Mouse (Mus musculus): Measurements from ENCODE around the gene Cdc42bpg. TPM values are rescaled to one million over a fixed set of nuclear protein-coding genes. Genes with fewer than 3 reads are reported as not detected.

The Cdc42bpg gene
- total RNA-seq, 2 experiments from 2014 or later, result 0.17 TPM; not detected in 1

DNA sequence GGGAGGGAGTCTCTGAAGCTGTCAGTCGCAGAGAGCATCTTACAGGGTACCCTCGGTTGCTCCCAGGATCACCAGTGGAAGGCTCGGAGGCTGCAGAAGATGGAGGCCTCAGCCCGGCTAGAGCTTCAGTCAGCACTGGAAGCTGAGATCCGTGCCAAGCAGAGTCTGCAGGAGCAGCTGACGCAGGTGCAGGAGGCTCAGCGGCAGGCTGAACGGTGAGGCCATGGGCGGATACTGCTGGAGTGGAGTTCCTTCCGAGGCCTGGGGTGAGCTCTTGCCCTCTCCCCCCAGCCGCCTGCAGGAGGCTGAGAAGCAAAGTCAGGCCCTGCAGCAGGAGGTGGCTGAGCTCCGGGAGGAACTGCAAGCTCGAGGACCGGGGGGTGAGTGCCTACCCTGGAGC lies 9.3 kb downstream of the Cdc42bpg start:
- no peak for ATAC-seq (replicated peaks; ENCODE audit: low FRiP score, poor library complexity, severe bottlenecking)

DNA sequence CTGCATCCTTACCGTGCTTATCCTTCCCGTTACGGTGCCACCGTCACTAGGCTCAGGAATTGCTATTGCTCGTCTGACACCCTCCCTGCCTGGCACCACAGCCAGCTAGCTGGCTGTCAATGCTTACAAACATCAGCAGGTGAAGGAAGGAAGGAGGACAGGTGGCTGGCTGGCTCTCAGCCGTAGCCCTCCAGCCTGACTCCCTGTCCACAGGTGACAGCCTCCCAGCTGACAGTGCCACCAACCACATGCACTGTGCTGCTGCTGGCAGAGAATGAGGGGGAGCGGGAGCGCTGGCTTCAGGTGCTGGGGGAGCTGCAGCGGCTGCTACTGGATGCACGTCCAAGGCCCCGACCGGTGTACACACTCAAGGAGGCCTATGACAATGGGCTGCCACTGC lies 11.9 kb downstream of the Cdc42bpg start:
- ATAC-seq (replicated peaks; ENCODE audit: low FRiP score, poor library complexity, severe bottlenecking), result no peak

DNA sequence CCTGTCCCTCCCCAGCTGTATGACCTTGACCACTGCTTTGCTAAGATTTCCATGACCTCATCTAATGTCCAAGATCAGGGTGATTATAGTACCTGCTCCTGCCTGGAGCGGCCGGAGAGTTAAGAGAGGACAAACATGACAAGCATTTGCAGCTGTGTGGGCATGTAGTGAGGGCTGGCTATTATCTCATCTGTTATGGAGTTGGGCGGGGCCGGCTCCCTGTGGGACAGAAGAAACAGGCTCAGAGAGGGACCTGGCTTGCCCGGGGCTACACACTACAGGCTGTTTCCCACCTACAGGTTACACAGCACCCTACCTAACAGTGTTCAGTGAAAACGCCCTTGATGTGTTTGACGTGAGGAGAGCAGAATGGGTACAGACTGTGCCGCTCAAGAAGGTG lies 15.1 kb downstream of the Cdc42bpg start:
- no peak for ATAC-seq (replicated peaks; ENCODE audit: low FRiP score, poor library complexity, severe bottlenecking)

DNA sequence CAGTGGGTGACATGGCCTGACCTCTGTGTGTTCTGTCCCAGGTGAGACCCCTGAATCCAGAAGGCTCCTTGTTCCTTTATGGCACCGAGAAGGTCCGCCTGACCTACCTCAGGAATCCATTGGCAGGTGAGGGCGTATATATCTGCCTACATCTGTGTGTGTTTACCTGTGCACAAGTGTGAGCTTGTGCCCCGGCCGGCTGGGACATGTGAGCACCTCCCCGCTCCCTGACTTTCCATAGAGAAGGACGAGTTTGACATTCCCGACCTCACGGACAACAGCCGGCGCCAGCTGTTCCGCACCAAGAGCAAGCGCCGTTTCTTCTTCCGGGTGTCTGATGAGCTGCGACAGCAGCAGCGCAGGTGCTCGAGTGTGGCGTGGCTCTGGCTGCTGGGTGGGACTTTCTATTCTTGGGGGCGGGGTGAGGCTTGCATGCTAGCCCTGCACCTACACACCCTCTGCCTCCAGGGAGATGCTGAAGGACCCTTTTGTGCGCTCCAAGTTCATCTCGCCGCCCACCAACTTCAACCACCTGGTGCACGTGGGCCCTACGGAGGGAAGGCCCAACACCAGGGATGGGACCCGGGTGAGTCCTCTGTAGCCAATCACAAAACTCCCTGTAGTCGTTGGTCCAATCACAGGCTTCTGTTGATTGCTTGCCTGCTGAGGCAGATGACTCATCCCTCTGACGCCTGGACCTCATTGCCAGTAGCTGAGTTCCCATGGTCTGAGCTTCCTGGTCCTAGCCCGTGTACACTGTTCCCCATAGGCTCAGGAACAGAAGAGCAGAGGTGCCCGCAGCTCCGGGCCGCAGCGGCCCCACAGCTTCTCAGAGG lies 15.7 kb downstream of the Cdc42bpg start:
- no peak for ATAC-seq (replicated peaks; ENCODE audit: low FRiP score, poor library complexity, severe bottlenecking)

DNA sequence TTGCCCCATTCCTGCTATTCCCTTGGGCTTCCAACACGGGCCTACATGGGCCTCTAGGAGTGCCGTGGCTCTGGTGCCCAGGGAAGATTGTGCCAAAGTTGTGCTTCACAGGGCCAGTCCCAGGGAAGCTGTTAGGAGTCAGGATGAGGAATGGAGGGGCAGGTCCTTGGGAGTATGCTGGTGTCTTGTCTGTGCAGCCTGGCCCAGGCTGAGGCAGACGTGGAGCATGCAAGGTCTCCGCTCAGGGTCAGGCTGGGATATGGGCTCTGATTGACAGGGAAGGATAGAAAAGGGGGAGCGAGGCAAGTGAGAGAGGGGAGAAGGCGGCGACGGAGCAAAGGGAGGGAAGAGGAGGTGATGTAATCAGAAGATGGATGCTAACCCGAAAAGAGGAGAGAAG lies 18.5 kb downstream of the Cdc42bpg start:
- no peak for ATAC-seq (replicated peaks; ENCODE audit: low FRiP score, poor library complexity, severe bottlenecking)

GRCm38 (mm10) chr19:6331178-6331577 lies 24.9 kb downstream of the Cdc42bpg start:
- ATAC-seq (replicated peaks; ENCODE audit: low FRiP score, poor library complexity, severe bottlenecking), result no peak

GRCm38 (mm10) chr19:6331719-6332516 lies 25.7 kb downstream of the Cdc42bpg start:
- 0 out of 2 replicates have a peak, but pooled peaks have one; percentile 49 for ATAC-seq (replicated peaks; ENCODE audit: low FRiP score, poor library complexity, severe bottlenecking)

DNA sequence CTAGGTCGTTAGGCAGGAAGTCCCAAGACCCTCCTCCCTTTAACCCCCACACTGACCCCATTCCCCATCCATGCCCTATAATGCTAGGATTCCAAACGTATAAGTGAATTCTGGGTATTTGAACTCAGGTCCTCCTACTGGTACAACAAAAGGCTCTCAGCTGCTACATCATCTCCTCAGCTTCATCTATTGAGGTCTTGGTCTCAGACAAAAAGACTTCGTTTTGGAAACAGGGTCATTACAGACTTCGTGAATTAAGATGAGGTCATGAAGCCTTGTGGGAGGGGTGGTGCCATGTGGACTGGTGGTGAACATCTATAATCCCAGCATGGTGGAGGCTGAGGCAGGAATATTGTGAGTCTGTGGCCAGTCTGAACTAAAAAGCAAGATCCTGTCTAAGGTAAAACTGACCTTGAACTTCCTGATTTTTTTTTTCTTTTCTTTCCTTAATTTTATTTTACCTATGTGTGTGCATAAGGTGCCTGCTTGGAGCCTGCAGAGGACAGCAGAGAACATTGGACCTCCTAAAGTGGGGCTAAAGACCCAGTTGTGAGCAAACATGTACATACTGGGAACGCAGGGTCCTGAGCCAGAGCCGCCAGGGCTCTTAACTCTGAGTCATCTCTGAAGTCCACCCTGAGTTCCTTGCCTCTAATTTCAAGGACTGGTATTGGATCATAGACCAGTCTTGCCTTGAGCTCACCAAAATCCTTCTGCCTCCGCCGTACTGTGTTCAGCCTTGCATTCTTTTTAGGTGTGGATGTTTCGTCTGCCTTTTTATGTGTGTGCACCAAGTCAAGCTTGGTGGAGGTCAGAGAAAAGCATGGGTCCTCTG lies 27.7 kb downstream of the Cdc42bpg start:
- ATAC-seq (replicated peaks; ENCODE audit: low FRiP score, poor library complexity, severe bottlenecking), result no peak

DNA sequence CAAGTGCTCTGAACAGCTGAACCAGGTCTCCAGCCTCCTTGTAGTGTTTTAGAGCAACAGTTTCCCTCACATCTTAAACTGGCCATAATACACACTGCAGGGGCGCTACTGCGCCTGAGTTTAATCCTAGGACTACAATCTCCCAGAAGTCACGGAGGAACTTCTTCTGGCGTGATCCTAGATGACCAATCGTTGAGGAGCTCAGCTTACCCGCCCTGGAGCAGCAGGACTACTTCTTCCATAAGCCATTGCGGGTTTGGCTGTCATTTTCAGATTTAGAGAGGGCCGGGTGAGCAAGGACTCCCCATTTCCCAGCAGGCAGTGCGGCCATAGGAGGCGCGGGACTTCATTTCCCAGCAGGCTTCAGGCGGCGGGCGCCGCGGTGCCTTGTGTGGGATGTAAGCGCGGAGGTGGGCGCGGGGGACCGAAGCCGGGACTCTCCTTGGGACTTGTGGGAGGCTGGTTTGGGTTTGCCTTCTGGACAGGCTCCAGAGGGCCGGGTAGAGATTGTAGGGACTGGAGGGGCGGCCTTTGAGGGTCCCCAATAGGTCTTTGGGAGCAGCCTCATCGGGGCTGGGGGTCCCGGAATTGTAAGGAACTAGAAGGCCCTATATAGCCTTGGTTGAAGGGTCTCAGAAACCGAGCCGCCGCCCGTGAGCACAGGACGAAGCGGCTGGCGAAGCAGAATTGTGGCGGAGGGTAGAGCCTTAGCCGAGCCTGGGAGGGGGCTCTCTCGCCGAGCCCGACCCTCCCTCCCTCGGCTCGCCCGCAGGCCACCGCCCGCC lies 28.6 kb downstream of the Cdc42bpg start, which contains the start of gene Men1:
Men1 (plus strand) TSS at position 307 of the 785 bp plus-strand sequence.
- peak; percentile 84 for ATAC-seq (replicated peaks; ENCODE audit: low FRiP score, poor library complexity, severe bottlenecking)

- ATAC-seq (replicated peaks; ENCODE audit: low FRiP score, poor library complexity, severe bottlenecking), result 0 out of 2 replicates have a peak, but pooled peaks have one; percentile 19
Measured at GRCm38 (mm10) chr19:6335458-6335827, 29.2 kb downstream of the Cdc42bpg start.

GRCm38 (mm10) chr19:6336920-6337319 lies 30.7 kb downstream of the Cdc42bpg start:
- ATAC-seq (replicated peaks; ENCODE audit: low FRiP score, poor library complexity, severe bottlenecking), result no peak

DNA sequence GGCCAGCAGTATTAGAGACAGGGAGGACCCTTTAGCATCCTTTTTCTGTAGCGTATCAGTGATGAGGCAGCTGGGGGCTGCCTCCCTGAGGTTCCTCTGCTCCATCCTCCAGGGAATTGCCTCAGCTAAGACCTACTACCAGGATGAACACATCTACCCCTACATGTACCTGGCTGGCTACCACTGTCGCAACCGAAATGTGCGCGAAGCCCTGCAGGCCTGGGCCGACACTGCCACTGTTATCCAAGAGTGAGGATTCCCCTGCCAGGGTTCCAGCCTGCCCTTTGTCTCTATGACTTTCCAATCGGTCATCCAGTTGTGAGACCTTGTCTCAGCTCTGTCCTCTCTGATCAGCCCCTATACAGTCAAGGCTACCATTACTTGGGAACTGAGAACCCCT lies 31.9 kb downstream of the Cdc42bpg start:
- no peak for ATAC-seq (replicated peaks; ENCODE audit: low FRiP score, poor library complexity, severe bottlenecking)

DNA sequence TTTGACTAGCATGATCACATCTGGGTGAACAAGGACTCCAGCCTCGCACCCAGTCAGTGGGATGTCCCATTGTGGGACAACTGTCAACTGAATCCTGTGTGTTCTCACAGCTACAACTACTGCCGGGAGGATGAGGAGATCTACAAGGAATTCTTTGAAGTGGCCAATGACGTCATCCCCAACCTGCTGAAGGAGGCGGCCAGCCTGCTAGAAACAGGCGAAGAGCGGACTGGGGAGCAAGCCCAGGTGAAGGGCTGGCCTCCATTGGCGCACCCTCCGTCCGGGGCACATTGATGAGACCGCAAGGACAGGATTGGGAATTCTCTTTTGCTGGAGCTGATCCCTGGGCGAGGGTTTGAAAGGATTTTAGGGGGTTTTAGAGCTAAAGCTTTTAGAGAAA lies 32.5 kb downstream of the Cdc42bpg start:
- no peak for ATAC-seq (replicated peaks; ENCODE audit: low FRiP score, poor library complexity, severe bottlenecking)

DNA sequence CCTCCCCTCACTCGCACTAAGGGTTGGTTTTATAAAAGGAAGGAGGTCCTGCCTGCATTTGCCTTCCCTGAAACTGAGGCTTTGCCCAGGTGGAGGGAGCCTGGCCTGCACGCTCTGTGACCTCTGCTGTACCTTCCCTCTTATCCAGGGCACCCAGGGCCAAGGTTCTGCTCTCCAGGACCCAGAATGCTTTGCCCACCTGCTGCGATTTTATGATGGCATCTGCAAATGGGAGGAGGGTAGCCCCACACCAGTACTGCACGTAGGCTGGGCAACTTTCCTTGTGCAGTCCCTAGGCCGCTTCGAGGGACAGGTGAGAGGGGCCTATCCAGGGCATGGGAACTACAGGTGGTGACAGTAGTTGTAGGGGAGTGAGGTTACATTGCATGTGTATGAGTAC lies 32.9 kb downstream of the Cdc42bpg start:
- ATAC-seq (replicated peaks; ENCODE audit: low FRiP score, poor library complexity, severe bottlenecking), result no peak

DNA sequence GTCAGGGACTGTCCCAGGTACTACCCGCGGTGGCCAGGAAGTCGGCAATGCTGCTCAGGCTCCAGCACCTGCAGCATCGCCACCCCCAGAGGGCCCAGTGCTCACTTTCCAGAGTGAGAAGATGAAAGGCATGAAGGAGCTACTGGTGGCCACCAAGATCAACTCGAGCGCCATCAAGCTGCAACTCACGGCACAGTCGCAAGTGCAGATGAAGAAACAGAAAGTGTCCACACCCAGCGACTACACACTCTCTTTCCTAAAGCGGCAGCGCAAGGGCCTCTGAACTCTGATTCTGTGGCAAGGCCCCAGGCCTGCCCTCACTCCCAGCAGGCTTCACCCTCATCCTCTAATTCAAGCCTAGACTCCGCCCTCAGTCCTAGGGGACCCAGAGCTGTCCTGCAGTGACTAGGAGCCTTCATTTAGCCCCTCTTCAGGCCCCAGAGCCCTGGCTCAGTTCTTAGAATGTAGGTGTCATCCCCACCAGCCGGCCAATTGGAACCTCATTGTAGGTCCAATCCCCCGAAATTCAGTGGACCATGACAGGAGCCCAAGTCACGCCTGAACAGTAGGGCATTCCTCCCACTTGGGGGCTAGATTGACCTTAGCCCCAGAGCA lies 33.7 kb downstream of the Cdc42bpg start:
- ATAC-seq (replicated peaks; ENCODE audit: low FRiP score, poor library complexity, severe bottlenecking), result peak; percentile 52

DNA sequence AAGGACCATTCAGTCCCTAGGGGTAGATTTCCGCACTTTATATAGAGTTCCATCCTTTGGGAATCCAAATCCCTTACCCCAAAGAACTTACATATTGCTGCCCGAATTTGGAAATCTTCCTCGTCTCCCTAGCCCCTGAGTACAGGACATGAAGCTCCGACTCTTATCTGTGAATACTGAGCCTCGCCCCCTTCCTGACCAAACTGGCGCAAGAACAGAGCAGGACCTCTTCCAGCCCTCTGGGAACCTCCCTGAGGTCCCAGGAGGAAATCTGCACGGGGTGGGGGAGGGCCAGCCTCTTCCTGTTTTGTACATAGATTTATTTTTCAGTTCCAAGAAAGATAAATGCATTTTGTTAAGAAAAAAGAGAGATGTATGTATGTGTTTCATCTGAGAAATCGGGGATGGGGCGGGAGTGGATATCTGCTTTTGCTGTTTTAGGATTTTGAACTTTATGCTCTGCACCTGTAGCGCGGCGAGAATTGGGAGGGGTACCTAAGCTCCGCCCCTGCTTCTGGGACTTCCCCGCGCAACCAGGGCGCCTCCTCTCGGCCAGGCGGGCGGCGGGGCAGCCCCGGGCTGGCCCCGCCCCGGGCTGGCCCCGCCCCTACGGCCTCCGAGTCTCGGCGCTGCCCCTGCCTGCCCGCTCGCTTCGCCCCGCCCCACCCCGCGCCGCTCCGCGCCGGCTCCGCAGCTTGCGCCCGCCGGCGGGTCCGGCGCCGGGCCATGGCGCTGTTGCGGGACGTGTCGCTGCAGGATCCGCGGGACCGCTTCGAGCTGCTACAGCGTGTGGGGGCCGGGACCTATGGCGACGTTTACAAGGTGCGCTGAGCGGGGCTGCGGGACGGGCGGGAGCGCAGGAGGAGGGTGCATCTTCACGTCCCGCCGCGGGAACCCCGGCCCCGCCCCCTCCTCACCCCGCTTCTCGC lies 34.5 kb downstream of the Cdc42bpg start, which contains the start of gene Map4k2:
Map4k2 (plus strand) TSS at position 612 of the 929 bp plus-strand sequence.
- ATAC-seq (replicated peaks; ENCODE audit: low FRiP score, poor library complexity, severe bottlenecking), result peak; percentile 77

GRCm38 (mm10) chr19:6341453-6342077 lies 35.3 kb downstream of the Cdc42bpg start:
- no peak for ATAC-seq (replicated peaks; ENCODE audit: low FRiP score, poor library complexity, severe bottlenecking)
